Mouse (Mus musculus) bone marrow, adult 2 months (tissue): ENCODE measurements around the gene Anapc2.

ENCODE experiments used
- CTCF ChIP-seq: fragments of 200-500 bp; IDR thresholded peaks from 2 replicates; pipeline ENCODE4 v1.5.1; 2011; ENCODE audit warnings: low read length, control low read depth; ENCODE audit not compliant: control insufficient read depth, insufficient read depth
- POLR2A ChIP-seq: fragments of 200-500 bp; IDR thresholded peaks from 2 replicates; pipeline ENCODE4 v1.6.1; 2011; ENCODE audit warnings: low read depth, mild to moderate bottlenecking, control low read depth, low read length, borderline replicate concordance; ENCODE audit not compliant: control insufficient read depth

DNA sequence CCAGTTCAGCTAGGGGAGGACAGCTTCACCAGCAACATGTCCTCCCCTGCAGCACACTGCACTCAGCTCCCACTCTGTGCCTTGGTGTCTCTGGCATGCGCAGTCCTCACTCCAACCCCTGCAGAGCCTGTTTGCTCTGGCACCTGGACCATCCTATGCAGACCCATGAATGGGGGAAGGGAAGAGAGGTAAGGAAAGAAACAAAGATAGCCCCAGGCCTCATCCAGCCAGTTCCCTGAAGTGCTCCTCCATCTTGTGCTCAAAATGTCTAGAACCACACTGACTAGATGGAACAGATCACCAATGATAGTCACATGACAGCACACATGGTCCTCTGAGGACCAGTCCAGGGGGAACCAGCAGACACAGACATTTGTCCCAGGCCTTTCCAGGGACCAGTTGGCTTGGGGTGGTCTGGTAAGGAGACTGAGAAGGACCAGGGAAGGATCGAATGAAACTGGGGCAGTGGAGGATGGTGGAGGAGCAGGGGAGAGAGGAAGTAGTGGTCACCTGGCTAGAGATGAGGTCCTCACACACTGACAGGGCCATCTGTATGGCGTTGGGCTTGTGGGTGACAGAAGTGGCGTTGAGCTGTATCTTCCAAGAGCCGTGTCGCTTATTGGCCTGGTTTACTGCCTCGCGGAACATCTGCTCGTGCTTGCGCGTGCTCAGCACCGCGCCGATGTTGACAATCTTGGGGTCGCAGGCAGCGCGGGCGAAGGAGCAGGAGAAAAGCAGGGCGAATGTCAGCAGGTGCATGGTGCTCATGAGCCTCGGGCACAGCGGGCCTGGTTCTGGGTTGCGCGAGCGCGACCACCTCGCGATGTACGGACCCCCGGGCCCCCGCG is 46.1 kb downstream of the Anapc2 start:
- TF ChIP-seq CTCF (no peak), POLR2A (no peak)
